Mouse (Mus musculus) adrenal gland, postnatal 25 days (tissue): Measurements from ENCODE around the gene Grm2. TPM values are rescaled to one million over a fixed set of nuclear protein-coding genes. Genes with fewer than 3 reads are reported as not detected.

ENCODE experiments used
- DNase-seq: peaks from one replicate; pipeline ENCODE4 v3.0.0; 2021; ENCODE audit warnings: mixed read lengths
- long read RNA-seq: library from polyadenylated mRNA; stranded (forward); transcript quantifications from one replicate; pipeline ENCODE4 v2.0.0, GENCODE M21; 2021
- total RNA-seq: library from RNA; stranded (reverse); gene quantifications from 2 replicates; pipeline ENCODE4 v1.2.3, GENCODE M21; 2021

Grm2 gene
- not detected in 2 replicates for total RNA-seq
- long read RNA-seq = 0 reads

DNA sequence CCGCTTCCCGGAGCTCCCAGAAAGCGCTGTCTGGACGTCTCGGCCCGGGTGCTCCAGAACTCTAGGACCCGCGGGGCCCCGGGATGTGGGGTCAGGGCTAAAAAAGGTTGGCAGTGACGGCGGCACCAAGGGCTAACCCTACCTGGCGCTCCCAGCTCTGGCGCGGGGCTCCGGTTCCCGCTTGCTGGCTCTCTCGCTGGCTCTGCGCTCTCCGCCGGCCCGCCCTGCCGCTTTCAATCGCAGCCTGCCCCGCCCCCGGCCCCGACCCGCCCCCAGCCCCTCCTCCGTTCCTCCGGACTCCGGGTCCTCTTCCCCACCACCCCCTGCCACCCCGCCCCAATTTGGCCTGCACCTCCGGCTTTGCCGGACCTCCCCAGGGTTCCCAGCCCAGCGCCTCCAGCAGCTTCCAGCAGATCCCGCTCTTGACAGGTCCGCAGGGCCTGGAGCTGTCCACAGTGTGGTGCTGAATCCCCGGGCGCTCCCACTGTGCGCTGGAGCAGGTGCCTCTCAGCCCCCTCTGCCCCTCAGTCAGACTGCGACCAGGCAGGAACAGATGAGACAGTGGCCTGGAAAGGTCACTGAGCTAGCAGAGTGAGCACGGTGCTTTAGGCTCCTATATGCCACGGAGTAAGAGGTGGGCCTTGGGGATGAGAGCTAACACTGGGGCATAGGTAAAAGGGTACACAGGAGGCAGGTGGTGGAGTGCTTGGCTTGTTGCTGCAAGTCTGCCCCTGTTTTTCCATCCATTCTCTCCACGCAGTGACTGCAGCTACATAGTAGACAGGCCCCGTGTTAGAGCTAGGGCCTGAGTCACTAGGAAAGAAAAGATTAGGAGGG is at the start of gene Grm2:
Gene Grm2, minus strand, starts transcription at position 199 of the 837 bp plus-strand sequence.
- peak; percentile 75 for DNase-seq

DNA sequence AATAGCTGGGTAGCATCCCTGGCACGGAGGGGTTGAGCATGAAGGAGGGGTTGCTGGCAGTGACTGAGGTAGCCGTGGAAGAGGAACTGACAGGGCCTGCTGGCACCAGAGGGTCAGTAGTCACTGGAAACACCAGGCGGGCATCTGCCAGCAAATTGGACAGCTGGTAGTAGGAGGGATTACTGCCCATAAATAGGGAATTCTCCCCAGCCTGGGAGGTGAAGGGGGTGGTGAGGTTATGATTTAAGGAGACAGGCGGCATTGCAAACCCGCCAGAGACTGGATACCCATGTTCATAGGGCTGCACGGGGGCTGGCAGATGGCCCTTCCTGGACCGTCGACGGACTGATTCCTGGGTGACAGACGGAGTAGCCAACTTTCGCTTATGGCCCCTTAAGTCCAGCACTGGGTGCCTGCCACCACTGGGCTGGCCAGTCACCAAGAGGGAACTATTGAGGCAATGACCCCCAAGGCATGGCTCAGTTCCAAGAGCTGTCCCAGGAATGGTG is 37.1 kb upstream of the Grm2 start:
- no peak for DNase-seq

DNA sequence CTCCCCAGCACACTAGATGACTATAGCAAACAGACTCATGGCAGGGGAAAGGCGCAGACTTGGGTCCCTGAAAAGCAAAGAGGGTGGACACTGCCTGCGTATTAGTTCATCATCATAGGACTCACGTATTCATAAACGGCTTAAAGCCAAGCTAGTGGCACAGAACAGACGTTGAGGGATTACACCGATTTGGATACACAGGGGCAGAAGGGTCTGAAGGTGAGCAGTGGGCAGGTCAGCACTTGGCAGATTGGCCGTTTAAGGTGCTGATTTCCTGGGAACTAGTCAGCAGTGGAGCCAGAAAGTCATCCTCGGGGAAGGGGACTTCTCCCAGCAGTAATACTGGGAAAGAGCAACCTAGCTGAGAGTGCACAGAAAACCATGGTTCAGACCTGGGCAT is 33.0 kb upstream of the Grm2 start:
- DNase-seq = no peak

GRCm38 (mm10) chr9:106686983-106687650 is 31.2 kb upstream of the Grm2 start:
- peak; percentile 67 for DNase-seq

DNA sequence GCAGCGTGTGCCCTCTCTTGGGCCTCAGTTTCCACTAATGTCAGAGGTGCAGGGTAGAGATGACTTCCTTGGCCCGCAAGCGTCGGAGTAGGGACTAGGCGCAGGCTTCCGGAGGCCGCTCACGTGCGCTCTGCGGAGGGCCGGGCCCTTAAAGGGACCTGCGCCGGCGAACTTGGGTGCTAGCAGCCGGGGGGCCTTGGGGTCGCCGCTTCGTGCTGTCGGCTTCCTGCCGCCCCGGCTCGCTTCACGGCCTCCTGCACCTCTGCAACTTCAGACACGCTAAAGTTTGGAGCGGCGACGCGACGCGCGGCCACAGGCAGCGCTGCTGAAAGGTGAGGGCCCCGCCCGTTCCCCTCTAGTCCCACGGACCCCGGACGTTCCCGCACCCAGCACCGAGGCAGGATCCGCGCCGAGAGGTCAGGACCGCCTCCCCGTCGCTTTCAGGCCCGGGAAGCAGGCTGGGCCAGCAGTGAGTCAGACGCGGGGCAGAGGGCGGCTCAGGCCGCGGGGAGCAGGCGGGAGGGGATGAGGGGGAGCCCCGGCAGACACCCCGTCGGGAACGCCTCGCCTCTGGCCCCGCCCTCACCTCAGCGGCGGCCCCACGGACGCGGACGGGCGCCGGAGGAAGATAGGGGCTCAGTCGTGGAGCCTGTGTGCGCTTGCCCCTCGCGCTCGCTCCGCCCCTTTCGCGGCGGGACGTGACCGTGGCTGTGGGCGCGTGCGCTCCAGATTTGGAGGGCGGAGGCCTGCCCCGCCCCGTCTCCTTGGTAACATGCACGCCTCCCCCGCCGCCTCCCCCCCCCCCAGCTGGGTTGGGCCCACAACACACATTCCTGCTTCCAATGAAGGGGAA is 29.6 kb upstream of the Grm2 start, which contains the start of gene Tex264:
Gene Tex264, minus strand, starts transcription at position 679 of the 853 bp plus-strand sequence.
- peak; percentile 90 for DNase-seq

GRCm38 (mm10) chr9:106684918-106685248 is 29.0 kb upstream of the Grm2 start:
- DNase-seq = no peak

DNA sequence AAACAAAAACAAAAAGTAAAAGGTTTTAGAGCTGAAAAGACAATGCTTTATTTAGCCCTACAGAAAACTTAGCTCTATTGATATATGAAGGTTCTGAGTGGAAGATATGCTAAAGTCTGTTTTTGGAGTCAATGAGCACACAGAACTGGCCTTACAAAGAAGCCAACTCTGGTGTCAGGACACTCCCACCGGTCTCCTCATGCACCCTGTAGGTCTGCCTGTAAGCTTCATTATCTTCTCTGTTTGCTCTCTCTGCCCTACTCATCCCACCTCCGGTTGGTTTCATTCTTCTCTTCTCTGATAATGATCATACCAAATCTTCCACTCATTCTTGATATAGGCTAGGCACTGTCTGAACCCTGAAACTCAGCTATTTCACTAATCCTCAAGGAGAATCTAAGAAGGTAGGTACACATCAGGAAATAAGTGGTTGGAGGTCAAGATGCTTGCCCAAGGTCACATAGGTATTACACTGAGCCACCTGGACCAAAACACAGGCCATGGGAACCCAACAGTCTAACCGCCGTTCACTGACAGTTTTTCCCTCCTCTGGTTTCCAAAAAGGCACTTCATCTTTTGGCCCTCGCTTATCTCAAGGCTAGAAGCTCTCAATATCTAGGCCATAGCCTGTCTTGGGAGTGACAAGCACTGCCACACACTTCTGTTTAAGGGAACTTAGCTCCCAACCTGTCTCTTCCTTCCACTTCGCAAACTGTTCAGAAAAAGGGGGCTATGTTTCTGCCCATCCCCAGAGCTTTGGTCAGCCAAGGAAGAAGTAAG is 28.4 kb upstream of the Grm2 start:
- DNase-seq = no peak

DNA sequence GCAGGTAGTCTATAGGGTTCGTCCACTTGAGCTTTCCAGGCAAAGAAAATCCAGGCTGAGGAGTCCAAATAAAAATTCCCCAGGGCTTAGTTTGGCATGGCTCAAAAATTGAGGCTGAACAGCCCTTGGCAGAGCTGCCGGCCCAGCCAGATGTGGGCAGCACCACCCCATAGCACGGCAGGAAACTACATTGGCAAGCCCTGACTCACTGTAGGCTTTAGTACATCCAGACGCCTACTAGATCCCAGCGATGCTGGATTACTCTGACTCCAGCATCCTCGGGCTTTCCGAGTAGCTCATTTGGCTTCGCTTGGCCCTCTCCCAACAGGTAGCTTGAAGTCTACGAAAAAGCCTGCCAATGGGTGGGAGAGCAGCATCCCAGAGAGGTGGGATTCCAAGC is 25.1 kb upstream of the Grm2 start:
- no peak for DNase-seq

- DNase-seq = no peak
Measured at GRCm38 (mm10) chr9:106678242-106678641, 22.4 kb upstream of the Grm2 start.

DNA sequence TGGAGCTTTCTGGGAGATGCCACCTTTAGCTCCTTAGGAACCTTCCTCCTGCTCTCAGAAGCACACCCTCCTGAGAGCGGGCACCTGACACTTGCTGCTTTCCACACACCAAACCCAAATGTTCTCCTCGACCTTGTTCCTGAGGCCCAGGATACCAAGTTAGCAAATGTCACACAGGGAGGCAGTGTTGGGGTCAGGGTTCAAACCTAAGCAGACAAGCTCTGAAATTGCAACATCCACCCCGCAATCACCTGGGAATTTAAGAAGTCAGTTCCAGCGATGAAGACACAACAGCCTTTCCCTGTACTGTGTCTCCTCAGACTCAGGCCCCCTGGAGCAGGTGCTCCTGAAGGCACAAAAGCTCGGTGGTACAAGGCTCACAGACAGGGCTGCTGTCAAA is 21.8 kb upstream of the Grm2 start:
- DNase-seq = no peak

- DNase-seq = no peak
Measured at GRCm38 (mm10) chr9:106676571-106676970, 20.7 kb upstream of the Grm2 start.

DNA sequence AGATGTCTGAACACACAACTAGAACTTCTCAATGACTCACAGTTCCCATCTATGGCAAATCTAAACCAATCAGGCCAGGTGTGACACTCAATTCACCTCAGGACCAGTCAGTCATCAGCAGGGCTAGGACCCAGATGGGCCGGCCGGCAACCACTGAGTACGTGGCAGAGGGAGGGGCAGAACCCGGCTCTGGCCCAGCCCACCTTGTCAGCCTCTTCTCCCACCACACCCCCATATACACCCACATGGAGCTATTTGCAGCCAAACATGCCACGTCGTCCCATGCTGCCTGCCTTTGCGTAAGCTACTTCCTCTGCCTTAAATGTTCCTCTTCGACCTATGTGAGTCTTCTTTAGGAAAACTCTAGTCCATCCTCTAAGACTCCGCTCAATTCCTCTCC is 20.1 kb upstream of the Grm2 start:
- no peak for DNase-seq

GRCm38 (mm10) chr9:106675480-106675879 is 19.6 kb upstream of the Grm2 start:
- DNase-seq = peak; percentile 75

- no peak for DNase-seq
Measured at GRCm38 (mm10) chr9:106673860-106674259, 18.0 kb upstream of the Grm2 start.

GRCm38 (mm10) chr9:106664856-106665255 is 9.0 kb upstream of the Grm2 start:
- no peak for DNase-seq

GRCm38 (mm10) chr9:106664433-106664832 is 8.6 kb upstream of the Grm2 start:
- no peak for DNase-seq

- no peak for DNase-seq
Measured at GRCm38 (mm10) chr9:106663200-106663599, 7.3 kb upstream of the Grm2 start.

GRCm38 (mm10) chr9:106659935-106660334 is 4.1 kb upstream of the Grm2 start:
- DNase-seq = no peak

GRCm38 (mm10) chr9:106659441-106659840 is 3.6 kb upstream of the Grm2 start:
- DNase-seq = no peak

GRCm38 (mm10) chr9:106657592-106657991 is 1.7 kb upstream of the Grm2 start:
- DNase-seq = no peak

- no peak for DNase-seq
Measured at GRCm38 (mm10) chr9:106656820-106657219, 938 bp upstream of the Grm2 start.

- no peak for DNase-seq
Measured at GRCm38 (mm10) chr9:106652720-106653119, 3.2 kb downstream of the Grm2 start.
